Mouse (Mus musculus): ENCODE results near the gene Dcaf4.

- TF ChIP-seq POLR2A (IDR thresholded peaks at IDR 0.05; ENCODE audit: insufficient read depth, low read depth, low read length) (no peak), CTCF (IDR thresholded peaks at IDR 0.05) (no peak), EP300 (IDR thresholded peaks at IDR 0.05; ENCODE audit: insufficient read depth, low read depth, low read length) (no peak)
Measured at GRCm38 (mm10) chr12:83553816-83554215, 33.5 kb downstream of the Dcaf4 start.

Measured in heart, adult 2 months (tissue).